Mouse (Mus musculus): Measurements from ENCODE around the gene Prtn3.

- TF ChIP-seq POLR2A (IDR thresholded peaks at IDR 0.05; ENCODE audit: insufficient read length, low read depth) (no peak), MAX (IDR thresholded peaks at IDR 0.05; ENCODE audit: low read depth) (no peak), MYOD1 (IDR thresholded peaks at IDR 0.05; ENCODE audit: control insufficient read depth in 1 of 3, insufficient read length in 2 of 3, low read depth in 2 of 3) (no peak), USF1 (IDR thresholded peaks at IDR 0.05; ENCODE audit: low read depth) (no peak), CEBPB (IDR thresholded peaks at IDR 0.05; ENCODE audit: insufficient read depth, poor library complexity, severe bottlenecking) (no peak), REST (IDR thresholded peaks at IDR 0.05; ENCODE audit: insufficient read depth, insufficient read length) (no peak), TCF12 (IDR thresholded peaks at IDR 0.05; ENCODE audit: insufficient read depth, poor library complexity, severe bottlenecking) (no peak), TCF3 (IDR thresholded peaks at IDR 0.05; ENCODE audit: insufficient read length, low read depth) (no peak), E2F4 (IDR thresholded peaks at IDR 0.05; ENCODE audit: insufficient read depth) (no peak), POLR2AphosphoS2 (IDR thresholded peaks at IDR 0.05; ENCODE audit: insufficient read length, low read depth) (no peak)
These were observed 46.0 kb downstream of the Prtn3 start for GRCm38 (mm10) chr10:79920056-79920890.

Data from myocyte (in vitro differentiated cells).